Mouse (Mus musculus) cerebellum, adult 2 months (tissue): ENCODE data around the gene Prim2.

Experiments
- CTCF ChIP-seq: fragments of 200-500 bp; IDR thresholded peaks from 2 replicates; pipeline ENCODE4 v1.5.1; 2011; ENCODE audit warnings: low read depth, mild to moderate bottlenecking, control low read depth, low read length, moderate library complexity, borderline replicate concordance; ENCODE audit not compliant: insufficient read depth
- POLR2A ChIP-seq: fragments of 200-500 bp; IDR thresholded peaks from 2 replicates; pipeline ENCODE4 v1.6.1; 2011; ENCODE audit warnings: low read length, control low read depth, borderline replicate concordance; ENCODE audit not compliant: insufficient read depth

- TF ChIP-seq POLR2A = no peak
- no peak for TF ChIP-seq CTCF
Measured at GRCm38 (mm10) chr1:33574459-33574858, 95.1 kb downstream of the Prim2 start.
